Mouse (Mus musculus) ES-Bruce4 (cell line): ENCODE data around the gene Acoxl.

ENCODE experiments used
- CTCF ChIP-seq: IDR thresholded peaks from one replicate; pipeline ENCODE4 v1.8.1; 2011; ENCODE audit warnings: low read depth, low read length
- EP300 ChIP-seq: IDR thresholded peaks from 2 replicates; pipeline ENCODE4 v1.6.1; 2011; ENCODE audit warnings: low read depth, low read length; ENCODE audit not compliant: insufficient read depth
- POLR2A ChIP-seq: IDR thresholded peaks from one replicate; pipeline ENCODE4 v1.8.1; 2011; ENCODE audit warnings: low read length; ENCODE audit not compliant: insufficient read depth

DNA sequence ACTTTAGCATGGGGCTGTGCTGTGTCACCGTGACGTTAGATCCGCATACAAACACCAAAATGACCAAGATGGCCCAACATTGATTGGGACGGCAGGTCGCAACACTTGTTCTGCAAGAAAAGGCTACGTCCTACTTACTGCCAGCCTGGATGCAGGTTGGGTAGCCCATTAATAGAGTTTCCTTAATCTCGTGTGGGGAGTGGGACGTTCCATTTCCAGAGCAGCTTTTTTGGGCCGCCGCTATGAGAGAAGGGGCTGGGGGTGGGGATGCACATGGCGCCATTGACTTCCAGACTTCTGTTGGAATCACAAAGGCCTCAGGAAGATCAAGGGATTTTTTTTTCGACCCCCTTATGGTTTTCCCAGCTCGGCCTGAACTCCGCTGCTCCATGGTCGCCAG lies 286.0 kb downstream of the Acoxl start:
- TF ChIP-seq CTCF (no peak), POLR2A (no peak), EP300 (no peak)
